Mouse (Mus musculus) embryonic fibroblast, embryonic 13.5 days (primary cell): ENCODE measurements around the gene Parvb.

Experiments
- CTCF ChIP-seq: IDR thresholded peaks from 2 replicates; pipeline ENCODE4 v1.5.1; 2011; ENCODE audit warnings: mild to moderate bottlenecking, control low read depth, low read length, moderate library complexity, borderline replicate concordance; ENCODE audit not compliant: insufficient read depth
- POLR2A ChIP-seq: IDR thresholded peaks from 2 replicates; pipeline ENCODE4 v1.6.1; 2011; ENCODE audit warnings: low read depth, mild to moderate bottlenecking, control low read depth, low read length, moderate library complexity

- no peak for TF ChIP-seq CTCF
- no peak for TF ChIP-seq POLR2A
Observed at GRCm38 (mm10) chr15:84303264-84303663, 71.4 kb downstream of the Parvb start.
